Mouse (Mus musculus): ENCODE data around the gene Ankrd22. TPM values are rescaled to one million over a fixed set of nuclear protein-coding genes. Genes with fewer than 3 reads are reported as not detected.

Gene Ankrd22
- total RNA-seq, 2 experiments from 2014 or later: not detected

- DNase-seq: no peak
- intact Hi-C loops (cut with DNase I): no loop called here
These were observed 65.2 kb downstream of the Ankrd22 start, which contains the start of gene Lipm for GRCm38 (mm10) chr19:34100633-34101032. TSS of gene Lipm (plus strand) at chr19:34100933.

GRCm38 (mm10) chr19:34096228-34096627 is 69.6 kb downstream of the Ankrd22 start:
- intact Hi-C loops (cut with DNase I): no loop called here

GRCm38 (mm10) chr19:34095381-34095780 is 70.5 kb downstream of the Ankrd22 start:
- DNase-seq: no peak
- intact Hi-C loops (cut with DNase I): no loop called here

More at GRCm38 (mm10) chr19:34096228-34096627, 69.6 kb downstream of the Ankrd22 start:
- DNase-seq: no peak

- intact Hi-C loops (cut with DNase I): no loop called here
- no peak for DNase-seq
These were observed 76.7 kb downstream of the Ankrd22 start for GRCm38 (mm10) chr19:34089011-34089680.

GRCm38 (mm10) chr19:34078130-34078529 is 87.7 kb downstream of the Ankrd22 start:
- DNase-seq: no peak
- intact Hi-C loops (cut with DNase I): no loop called here

GRCm38 (mm10) chr19:34074239-34074638 is 91.6 kb downstream of the Ankrd22 start:
- intact Hi-C loops (cut with DNase I): no loop called here
- no peak for DNase-seq

Other genes with a start within 250 kb of the Ankrd22 start
- not detected for gene Lipf, start 204.9 kb downstream of the Ankrd22 start, total RNA-seq (2021)
- gene Lipk, start 157.8 kb downstream of the Ankrd22 start, total RNA-seq (2021): not detected
- gene Lipn, start 98.7 kb downstream of the Ankrd22 start, total RNA-seq (2021): not detected
- not detected for gene Lipm, start 65.1 kb downstream of the Ankrd22 start, total RNA-seq (2021)
- 1 to 10 TPM; 4.6 to 4.9 TPM for gene Stambpl1, start 26.2 kb upstream of the Ankrd22 start, total RNA-seq (2021)
- gene Acta2, start 89.5 kb upstream of the Ankrd22 start, total RNA-seq (2021): 100 to 1,000 TPM; 391 to 443 TPM
- gene Fas, start 124.6 kb upstream of the Ankrd22 start, total RNA-seq (2021): 10 to 100 TPM; 14.5 to 16.7 TPM

Measured in heart, postnatal 14 days (tissue).